Mouse (Mus musculus): ENCODE measurements at regions not wholly inside any gene's neighbourhood (a gene's known extent, or its start where the extent isn't known, plus 50 kb on each side); places are given as distances from the start of the nearest gene placed in this dataset.

DNA sequence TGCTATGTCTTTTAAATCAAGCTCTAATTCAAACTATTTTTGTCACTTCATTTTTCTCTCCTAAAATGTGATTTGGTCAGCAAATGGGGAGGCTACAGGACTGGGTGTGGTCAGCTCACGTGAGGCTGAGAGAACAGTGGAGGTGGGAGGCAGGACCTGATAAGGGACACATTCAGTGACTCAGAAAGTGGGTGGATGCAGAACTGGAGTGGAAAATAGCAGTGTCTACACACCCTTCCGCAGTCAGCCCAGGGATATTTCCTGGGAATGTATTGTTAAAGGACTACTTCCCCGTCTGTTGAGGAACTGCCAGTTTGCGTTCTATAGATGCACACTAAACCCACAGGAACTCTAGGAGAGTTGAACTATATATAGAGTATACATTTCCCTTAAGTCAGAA is 95.2 kb upstream of the Foxa2 start:
- H3K27me3 ChIP-seq, result no peaks in the 10 kb centered on the region
- DNase-seq (ENCODE audit: low read depth, low spot score) (no peak), ATAC-seq (no peak)
- CTCF ChIA-PET, result no interaction called here
- TF ChIP-seq CTCF (IDR thresholded peaks at IDR 0.05), result no peak
- POLR2A ChIA-PET, result no interaction called here
- in situ Hi-C loops (cut with MboI; ENCODE audit: low pct_unique_long_range_greater_than_20kb), result no loop called here

DNA sequence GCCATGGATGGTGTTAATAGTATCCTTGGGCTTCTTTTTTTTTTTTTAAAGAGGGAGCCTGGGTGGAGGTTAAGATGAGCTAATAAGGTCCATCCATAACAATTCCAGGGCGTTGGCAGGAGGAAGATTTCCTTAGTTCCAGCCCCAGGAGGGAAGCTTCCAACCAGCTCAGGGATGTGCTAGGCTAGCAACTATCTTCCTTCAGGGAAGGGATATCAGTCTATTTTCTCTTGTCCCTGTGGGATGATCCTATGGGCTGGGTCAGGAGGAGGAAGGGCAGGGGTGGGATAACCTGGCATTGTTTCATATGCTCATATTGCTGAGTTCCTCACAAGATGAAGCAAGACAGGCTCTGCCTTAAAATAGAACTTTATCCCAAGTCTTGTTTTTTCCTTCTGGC is 98.0 kb upstream of the Foxa2 start:
- in situ Hi-C loops (cut with MboI; ENCODE audit: low pct_unique_long_range_greater_than_20kb), result no loop called here
- CTCF ChIA-PET, result interaction anchor here (1.2 to 1.6 kb wide), 2 partner anchors 15 to 31 kb away, joined by 3 read pairs; no protein-coding TSS in a partner anchor

DNA sequence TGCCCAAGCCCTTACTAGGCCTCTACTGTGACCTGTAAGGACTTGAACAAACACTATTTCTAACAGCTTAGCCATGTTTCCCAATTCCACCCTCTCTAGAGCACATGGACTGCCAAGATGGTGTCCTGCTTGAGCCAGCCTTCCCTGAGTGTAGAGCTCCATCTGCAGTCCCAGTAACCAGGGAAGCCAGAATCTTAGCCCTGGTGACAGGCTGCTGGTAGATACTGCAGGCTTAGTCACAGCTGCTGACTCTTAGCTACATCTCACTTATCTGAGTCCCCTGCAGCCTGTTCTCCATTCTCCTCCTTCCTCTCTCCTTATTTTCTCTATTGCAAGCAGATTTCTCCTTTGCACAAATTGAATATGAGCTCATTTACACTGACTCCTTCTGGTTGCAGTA is 101.5 kb upstream of the Foxa2 start:
- TF ChIP-seq CTCF (IDR thresholded peaks at IDR 0.05), result no peak
- ChIA-PET POLR2A (no interaction called here), CTCF (interaction anchor here (0.9 to 1.4 kb wide), 3 partner anchors 12 to 42 kb away, joined by 3 to 7 read pairs (median 3); no protein-coding TSS in a partner anchor)
- in situ Hi-C loops (cut with MboI; ENCODE audit: low pct_unique_long_range_greater_than_20kb), result no loop called here
- DNase-seq (ENCODE audit: low read depth, low spot score) (no peak), ATAC-seq (no peak)
- no peaks in the 10 kb centered on the region for H3K27me3 ChIP-seq

More for the DNA sequence above, 98.0 kb upstream of the Foxa2 start:
- no peak for ATAC-seq
- DNase-seq (ENCODE audit: low read depth, low spot score), result no peak
- no peaks in the 10 kb centered on the region for H3K27me3 ChIP-seq
- TF ChIP-seq CTCF (IDR thresholded peaks at IDR 0.05), result no peak
- POLR2A ChIA-PET, result interaction anchor here (1.0 kb wide), 1 partner anchor 11 kb away, joined by 3 read pairs; no protein-coding TSS in a partner anchor

DNA sequence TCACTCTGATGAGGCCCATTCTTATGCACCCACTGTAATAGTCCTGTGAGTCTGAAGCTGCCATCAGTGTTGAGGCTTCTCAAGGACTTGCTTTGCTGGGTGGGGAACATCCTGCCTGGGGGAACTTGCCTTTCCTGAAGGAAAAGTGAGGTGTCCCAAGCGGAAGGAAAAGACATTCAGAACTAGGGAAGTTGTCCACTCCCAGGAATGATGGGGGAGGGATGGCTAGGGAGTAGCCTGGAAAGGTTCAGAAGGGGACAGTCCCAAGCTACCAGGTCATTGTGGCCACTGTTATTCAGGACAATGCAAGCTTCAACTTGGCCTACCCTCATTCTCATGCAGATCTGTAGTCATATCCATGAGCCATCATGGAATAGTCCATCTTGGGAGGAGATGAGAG is 102.7 kb upstream of the Foxa2 start:
- TF ChIP-seq CTCF (IDR thresholded peaks at IDR 0.05), result no peak
- in situ Hi-C loops (cut with MboI; ENCODE audit: low pct_unique_long_range_greater_than_20kb), result no loop called here
- no peaks in the 10 kb centered on the region for H3K27me3 ChIP-seq
- POLR2A ChIA-PET, result no interaction called here
- ATAC-seq, result no peak
- no peak for DNase-seq (ENCODE audit: low read depth, low spot score)
- CTCF ChIA-PET, result interaction anchor here (1.4 kb wide), 1 partner anchor 27 kb away, joined by 3 read pairs; no protein-coding TSS in a partner anchor

DNA sequence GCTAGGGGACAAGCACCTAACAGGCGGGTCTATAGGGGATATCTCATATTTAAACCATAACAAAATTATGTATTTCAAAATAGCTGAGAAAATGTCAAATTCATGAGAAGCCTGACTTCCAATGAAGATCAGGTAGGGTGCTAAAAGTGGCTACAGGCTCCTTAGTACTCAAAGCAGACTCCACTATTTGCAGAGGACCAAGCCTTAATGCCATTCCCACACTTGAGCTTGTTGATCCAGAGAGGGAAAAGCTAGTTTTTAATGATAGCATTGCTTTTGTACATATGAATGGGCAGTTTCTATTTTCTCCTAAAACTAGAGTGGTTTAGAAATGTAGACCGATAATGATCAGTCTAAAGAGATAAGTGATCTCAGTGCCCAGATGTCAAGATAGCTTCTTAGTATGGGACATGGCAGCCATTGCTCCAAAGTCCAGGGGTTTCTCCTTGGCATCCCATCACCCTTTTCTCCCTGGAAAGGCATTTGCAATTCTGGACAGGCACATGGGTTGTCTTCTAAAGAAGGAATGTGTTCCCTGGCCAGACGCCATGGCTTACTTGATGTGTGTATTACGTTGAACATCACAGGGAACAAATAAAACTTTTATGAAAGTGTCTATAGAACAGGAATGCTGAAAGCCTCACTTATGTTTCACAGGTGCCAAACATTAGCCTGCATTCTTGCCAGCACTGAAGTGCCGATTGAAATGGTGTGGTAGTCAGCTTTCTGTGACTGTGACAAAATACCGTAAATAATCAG is 106.9 kb upstream of the Foxa2 start:
- no peak for ATAC-seq
- CTCF ChIA-PET, result interaction anchor here (1.5 to 1.8 kb wide), 2 partner anchors 30 to 255 kb away, joined by 3 to 6 read pairs; no protein-coding TSS in a partner anchor

DNA sequence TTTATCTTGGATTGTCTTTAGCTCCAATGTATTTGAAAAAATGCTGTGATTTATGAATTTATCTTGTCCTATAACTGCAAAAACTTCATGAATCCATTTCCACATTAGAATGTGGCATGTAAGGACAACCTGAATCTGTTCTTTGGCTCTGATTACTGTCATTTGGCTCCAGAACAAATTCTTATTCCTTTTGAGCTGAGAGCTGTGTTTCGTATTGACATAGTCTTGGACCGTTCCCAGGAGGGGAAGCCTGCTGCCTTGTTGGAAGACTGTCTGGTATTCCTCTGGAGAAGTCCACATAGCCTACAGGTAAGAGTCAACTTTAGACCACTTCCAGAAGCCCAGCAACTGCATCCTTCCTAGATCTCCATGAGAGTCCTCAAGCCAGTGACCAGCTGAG is 109.4 kb upstream of the Foxa2 start:
- H3K27me3 ChIP-seq, result no peaks in the 10 kb centered on the region
- no peak for DNase-seq (ENCODE audit: low read depth, low spot score)
- ChIA-PET POLR2A (no interaction called here), CTCF (interaction anchor here (1.7 kb wide), 1 partner anchor 26 kb away, joined by 3 read pairs; no protein-coding TSS in a partner anchor)
- TF ChIP-seq CTCF (IDR thresholded peaks at IDR 0.05), result no peak
- ATAC-seq, result no peak
- in situ Hi-C loops (cut with MboI; ENCODE audit: low pct_unique_long_range_greater_than_20kb), result no loop called here

More for the DNA sequence above, 106.9 kb upstream of the Foxa2 start:
- DNase-seq (ENCODE audit: low read depth, low spot score), result no peak
- TF ChIP-seq CTCF (IDR thresholded peaks at IDR 0.05), result no peak
- in situ Hi-C loops (cut with MboI; ENCODE audit: low pct_unique_long_range_greater_than_20kb), result no loop called here
- POLR2A ChIA-PET, result no interaction called here
- no peaks in the 10 kb centered on the region for H3K27me3 ChIP-seq

DNA sequence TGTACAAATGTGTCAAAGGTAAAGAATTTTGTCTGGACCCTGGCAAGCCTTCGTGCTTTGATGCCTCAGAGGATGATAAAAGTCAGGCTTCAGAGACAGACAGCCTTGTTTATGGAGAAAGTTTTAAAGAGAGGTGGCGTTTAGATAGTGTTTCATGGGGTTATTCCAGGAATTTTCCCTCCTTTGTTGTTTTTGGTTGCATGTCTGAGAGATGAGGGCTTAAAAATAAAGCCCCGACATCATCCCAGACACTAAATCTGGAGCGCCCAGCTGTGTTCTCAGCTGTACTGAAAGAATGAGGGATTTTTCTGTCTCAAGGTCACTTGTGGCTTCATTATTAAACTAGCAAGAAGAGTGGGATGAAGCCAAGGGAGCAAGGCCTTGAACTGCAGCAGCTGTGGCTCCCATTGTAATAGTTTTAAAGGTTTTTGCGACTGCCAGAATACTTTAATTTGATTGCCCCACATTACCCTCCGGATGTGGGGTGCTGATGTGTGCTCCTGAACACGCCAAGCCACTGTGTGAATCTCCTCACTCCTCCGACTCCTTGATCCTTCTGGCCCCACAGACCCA is 112.3 kb upstream of the Foxa2 start:
- DNase-seq (ENCODE audit: low read depth, low spot score), result no peak
- no peak for TF ChIP-seq CTCF (IDR thresholded peaks at IDR 0.05)
- in situ Hi-C loops (cut with MboI; ENCODE audit: low pct_unique_long_range_greater_than_20kb), result no loop called here
- CTCF ChIA-PET, result interaction anchor here (1.4 kb wide), 1 partner anchor 14 kb away, joined by 3 read pairs; no protein-coding TSS in a partner anchor
- H3K27me3 ChIP-seq, result no peaks in the 10 kb centered on the region
- POLR2A ChIA-PET, result no interaction called here
- peak; percentile 51 for ATAC-seq

DNA sequence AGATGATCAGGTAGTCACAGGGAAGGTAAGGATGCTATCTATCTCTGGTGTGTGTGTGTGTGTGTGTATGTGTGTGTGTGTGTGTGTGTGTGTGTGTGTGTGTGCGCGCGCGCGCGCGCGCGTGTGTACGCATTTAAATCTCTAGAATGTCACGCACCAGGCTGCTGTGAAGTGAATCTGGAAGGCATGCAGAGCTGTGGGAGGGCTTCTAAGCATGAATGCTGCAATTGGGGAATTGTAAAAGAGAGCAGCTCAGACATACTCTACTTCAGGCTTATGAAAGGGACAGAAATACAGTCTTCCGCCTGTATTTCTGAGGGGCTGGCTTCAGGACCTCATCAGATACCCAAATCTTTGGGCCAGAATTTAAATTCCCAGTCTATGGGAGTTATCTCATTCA is 114.2 kb upstream of the Foxa2 start:
- POLR2A ChIA-PET, result interaction anchor here (0.7 kb wide), 2 partner anchors 9 to 26 kb away, joined by 3 read pairs; no protein-coding TSS in a partner anchor
- TF ChIP-seq CTCF (IDR thresholded peaks at IDR 0.05), result no peak
- ATAC-seq (no peak), DNase-seq (ENCODE audit: low read depth, low spot score) (no peak)
- CTCF ChIA-PET, result interaction anchor here (1.0 kb wide), 1 partner anchor 9 kb away, joined by 3 read pairs; no protein-coding TSS in a partner anchor
- in situ Hi-C loops (cut with MboI; ENCODE audit: low pct_unique_long_range_greater_than_20kb), result no loop called here
- no peaks in the 10 kb centered on the region for H3K27me3 ChIP-seq

DNA sequence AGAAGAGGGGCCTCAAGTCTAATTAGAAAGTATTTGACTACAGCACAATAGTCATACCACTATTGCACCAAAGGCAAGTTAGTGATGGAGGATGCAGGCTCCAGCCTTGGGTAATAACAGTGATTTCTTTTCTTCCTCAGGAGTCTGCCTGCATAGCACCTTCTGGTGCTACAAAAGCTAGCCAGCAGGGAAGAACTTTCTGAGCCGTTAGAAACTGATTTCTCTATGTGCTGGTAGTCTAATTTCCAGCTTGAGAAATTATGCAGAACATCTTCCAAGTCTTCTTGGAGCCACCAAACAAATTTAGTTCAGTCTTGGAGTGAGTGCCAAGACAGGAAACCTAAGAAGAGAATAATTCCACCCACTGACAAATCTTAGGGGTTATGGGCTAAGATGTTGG is 115.2 kb upstream of the Foxa2 start:
- in situ Hi-C loops (cut with MboI; ENCODE audit: low pct_unique_long_range_greater_than_20kb), result no loop called here
- H3K27me3 ChIP-seq, result no peaks in the 10 kb centered on the region
- ChIA-PET CTCF (no interaction called here), POLR2A (no interaction called here)
- no peak for ATAC-seq
- no peak for DNase-seq (ENCODE audit: low read depth, low spot score)
- no peak for TF ChIP-seq CTCF (IDR thresholded peaks at IDR 0.05)

DNA sequence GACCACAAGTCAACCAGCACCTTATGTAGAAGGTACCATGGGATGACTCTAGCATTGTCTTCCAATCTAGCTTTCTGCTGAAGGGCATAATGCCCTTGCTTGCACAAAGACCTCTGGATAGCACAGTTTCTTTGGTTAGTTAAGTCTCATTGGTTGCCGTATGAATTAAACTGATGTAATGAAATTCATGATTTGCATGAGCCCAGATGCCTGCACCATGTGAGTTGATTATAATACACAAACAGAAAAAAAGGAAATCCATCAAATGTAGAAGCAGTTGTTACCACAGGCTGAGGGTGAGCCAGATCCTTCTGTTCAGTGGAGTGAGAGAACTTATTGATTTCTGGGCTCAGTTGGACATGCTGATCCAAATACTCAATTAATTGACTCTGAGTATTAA is 115.8 kb upstream of the Foxa2 start:
- no peak for DNase-seq (ENCODE audit: low read depth, low spot score)
- no peaks in the 10 kb centered on the region for H3K27me3 ChIP-seq
- no peak for ATAC-seq
- ChIA-PET POLR2A (no interaction called here), CTCF (no interaction called here)
- in situ Hi-C loops (cut with MboI; ENCODE audit: low pct_unique_long_range_greater_than_20kb), result no loop called here
- TF ChIP-seq CTCF (IDR thresholded peaks at IDR 0.05), result no peak

DNA sequence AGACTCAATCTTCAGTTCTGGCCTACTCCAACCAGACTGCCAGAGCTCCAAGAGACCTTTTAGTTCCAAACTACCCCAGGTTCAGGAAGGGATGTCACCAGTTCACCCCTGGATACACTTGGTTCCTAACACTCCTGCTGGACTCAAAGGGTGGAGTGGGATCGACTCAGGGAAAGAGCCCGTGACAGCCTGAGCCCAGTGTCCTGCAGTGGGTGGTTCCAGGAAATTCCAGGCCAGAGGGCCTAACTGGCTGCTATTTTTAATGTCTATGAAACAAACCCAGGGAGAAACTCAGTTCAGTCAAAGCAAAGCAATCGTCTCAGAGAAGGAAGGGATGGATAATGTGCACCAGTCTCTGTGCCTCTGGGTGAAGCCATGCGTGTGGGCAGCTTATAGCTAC is 124.3 kb upstream of the Foxa2 start:
- no peak for TF ChIP-seq CTCF (IDR thresholded peaks at IDR 0.05)
- in situ Hi-C loops (cut with MboI; ENCODE audit: low pct_unique_long_range_greater_than_20kb), result no loop called here
- DNase-seq (ENCODE audit: low read depth, low spot score) (no peak), ATAC-seq (no peak)
- CTCF ChIA-PET, result no interaction called here
- POLR2A ChIA-PET, result no interaction called here
- no peaks in the 10 kb centered on the region for H3K27me3 ChIP-seq

All from Patski (cell line).